Mouse (Mus musculus) left cerebral cortex, postnatal 10 days (tissue): ENCODE measurements around the gene Col2a1. TPM values are rescaled to one million over a fixed set of nuclear protein-coding genes. Genes with fewer than 3 reads are reported as not detected.

Experiments used
- DNase-seq, 2 experiments: peaks; one replicate each; pipeline ENCODE4 v3.0.0; 2021 to 2022; ENCODE audit warnings: low spot score in 2 of 2, mixed read lengths in 1 of 2; ENCODE audit errors: extremely low spot score in 1 of 2
- intact Hi-C: fragments of 180-260 bp; cut with DNase I; formaldehyde crosslinking; loops from one replicate; pipeline ENCODE4 v1.15.1; 2025
- total RNA-seq, 2 experiments: library from RNA; stranded (reverse); gene quantifications; 2 replicates each; pipeline ENCODE4 v1.2.3; 2021

Col2a1 gene
- total RNA-seq, 2 experiments from 2014 or later: 0.63 to 1.1 TPM

GRCm38 (mm10) chr15:97942538-97942937 lies 62.0 kb downstream of the Col2a1 start:
- DNase-seq: no peak
- intact Hi-C loops: no loop called here

- intact Hi-C loops: no loop called here
- no peak for DNase-seq
Measured at GRCm38 (mm10) chr15:97941306-97941705, 63.2 kb downstream of the Col2a1 start.

- no peak for DNase-seq
Measured at GRCm38 (mm10) chr15:97940088-97940487, 64.4 kb downstream of the Col2a1 start.

GRCm38 (mm10) chr15:97938580-97938979 lies 65.9 kb downstream of the Col2a1 start:
- intact Hi-C loops: no loop called here
- no peak for DNase-seq

More at GRCm38 (mm10) chr15:97940088-97940487, 64.4 kb downstream of the Col2a1 start:
- intact Hi-C loops: no loop called here

GRCm38 (mm10) chr15:97932441-97932840 lies 72.1 kb downstream of the Col2a1 start:
- intact Hi-C loops: no loop called here
- no peak for DNase-seq

GRCm38 (mm10) chr15:97929259-97929824 lies 75.2 kb downstream of the Col2a1 start:
- intact Hi-C loops: no loop called here

GRCm38 (mm10) chr15:97927821-97928220 lies 76.7 kb downstream of the Col2a1 start:
- DNase-seq: no peak
- intact Hi-C loops: no loop called here

More at GRCm38 (mm10) chr15:97929259-97929824, 75.2 kb downstream of the Col2a1 start:
- no peak for DNase-seq

- DNase-seq: no peak
- intact Hi-C loops: no loop called here
Measured at GRCm38 (mm10) chr15:97927018-97927417, 77.5 kb downstream of the Col2a1 start.

Other genes with a start within 250 kb of the Col2a1 start
- gene Rapgef3, start 236.7 kb downstream of the Col2a1 start, total RNA-seq: 10 to 100 TPM; 22.6 to 24.5 TPM
- 100 to 1,000 TPM; 122 to 127 TPM for gene Slc48a1, start 226.2 kb downstream of the Col2a1 start, total RNA-seq
- gene Hdac7, start 160.2 kb downstream of the Col2a1 start, total RNA-seq: 10 to 100 TPM; 21.5 to 23.5 TPM
- under 1 TPM; 0.14 to 0.36 TPM for gene Vdr, start 94.1 kb downstream of the Col2a1 start, total RNA-seq
- 10 to 100 TPM; 13.0 to 17.2 TPM for gene Tmem106c, start 40.5 kb downstream of the Col2a1 start, total RNA-seq
- 100 to 1,000 TPM; 267 to 286 TPM for gene Pfkm, start 87.9 kb upstream of the Col2a1 start, total RNA-seq
- 10 to 100 TPM; 13.6 to 14.1 TPM for gene Senp1, start 89.0 kb upstream of the Col2a1 start, total RNA-seq
- 10 to 100 TPM; 36.2 to 41.8 TPM for gene Asb8, start 160.9 kb upstream of the Col2a1 start, total RNA-seq
- 10 to 100 TPM; 43.7 to 49.0 TPM for gene Ccdc184, start 162.5 kb upstream of the Col2a1 start, total RNA-seq
- gene Olfr288, start 190.8 kb upstream of the Col2a1 start, total RNA-seq: not detected
- gene Gm44579, start 216.3 kb upstream of the Col2a1 start, total RNA-seq: not detected
- 1 to 10 TPM in 1 of 2 experiments, not detected in 1; 1.6 TPM for gene Olfr287, start 216.4 kb upstream of the Col2a1 start, total RNA-seq
- not detected for gene Olfr286, start 229.8 kb upstream of the Col2a1 start, total RNA-seq